Mouse (Mus musculus) spleen, adult 2 months (tissue): ENCODE data around the gene Camta1.
"Not testable (repeated sequence)": the region's sequence is repeated elsewhere in the genome, so short reads cannot be mapped to it uniquely, and the experiment has no call there.

Experiments
- CTCF ChIP-seq: fragments of 200-500 bp; IDR thresholded peaks from 2 replicates; pipeline ENCODE4 v1.5.1; 2011; ENCODE audit warnings: mild to moderate bottlenecking, inconsistent platforms; ENCODE audit not compliant: insufficient read depth, insufficient read length, insufficient replicate concordance; ENCODE audit errors: extremely low read depth
- POLR2A ChIP-seq: fragments of 200-500 bp; IDR thresholded peaks from 2 replicates; pipeline ENCODE4 v1.6.1; 2011; ENCODE audit warnings: low read depth, low read length, inconsistent platforms

DNA sequence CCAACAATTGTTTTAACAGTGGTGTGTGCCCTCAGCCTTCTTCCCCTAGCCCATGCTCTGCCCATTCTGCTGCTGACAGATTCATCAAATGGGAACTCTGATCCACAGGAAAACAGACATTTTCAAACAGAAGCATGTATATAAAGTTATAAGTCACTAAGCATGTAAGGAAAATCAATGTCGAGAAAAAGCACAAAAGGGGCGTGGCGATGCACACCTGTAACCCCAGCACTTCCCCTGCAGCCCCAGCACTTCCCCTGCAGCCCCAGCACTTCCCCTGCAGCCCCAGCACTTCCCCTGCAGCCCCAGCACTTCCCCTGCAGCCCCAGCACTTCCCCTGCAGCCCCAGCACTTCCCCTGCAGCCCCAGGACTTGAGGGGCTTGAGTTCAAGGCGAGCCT is 987.3 kb downstream of the Camta1 start:
- not testable (repeated sequence) for TF ChIP-seq CTCF, POLR2A
